Mouse (Mus musculus): Measurements from ENCODE around the gene Hnf1a.

DNA sequence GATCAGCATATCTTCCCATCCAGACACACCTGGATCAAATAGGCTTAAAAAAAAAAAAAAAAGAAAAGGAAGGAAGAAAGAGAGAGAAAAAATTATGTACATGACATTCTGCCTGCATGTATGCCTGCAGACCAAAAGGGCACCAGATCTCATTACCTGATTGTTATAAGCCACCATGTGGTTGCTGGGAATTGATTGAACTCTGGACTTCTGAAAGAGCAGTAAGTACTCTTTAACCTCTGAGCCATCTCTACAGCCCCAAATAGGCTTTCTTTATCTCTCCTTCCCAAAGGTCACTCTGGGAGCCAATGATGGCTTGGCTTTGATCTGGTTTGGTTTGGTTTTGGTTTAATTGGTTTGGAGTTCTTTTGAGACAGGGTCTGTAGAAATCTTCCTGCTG, 14.2 kb upstream of the Hnf1a start:
- no peak for TF ChIP-seq POLR2A (IDR thresholded peaks at IDR 0.05; ENCODE audit: borderline replicate concordance, extremely low read depth, low read depth, low read length)
- TF ChIP-seq CTCF (IDR thresholded peaks at IDR 0.05; ENCODE audit: insufficient read depth, low read length): no peak

Data from lung, adult 2 months (tissue).